Mouse (Mus musculus) CH12.LX (cell line): ENCODE results near the gene Mrtfb. TPM values are rescaled to one million over a fixed set of nuclear protein-coding genes. Genes with fewer than 3 reads are reported as not detected.

Source experiments
- DNase-seq: peaks from one replicate; pipeline ENCODE4 v3.0.0-alpha.2; 2013; ENCODE audit errors: extremely low read depth
- H3K27ac ChIP-seq: 2 replicates; pipeline ENCODE4 v1.5.1; 2012; ENCODE audit warnings: low read depth, mild to moderate bottlenecking, control low read depth, moderate library complexity; ENCODE audit not compliant: insufficient read depth
- H3K27me3 ChIP-seq: replicated peaks from 2 replicates; pipeline ENCODE3; 2012; ENCODE audit warnings: inconsistent platforms
- H3K36me3 ChIP-seq, 2 experiments: replicated peaks in 1 of 2; 2 replicates each; pipeline versions ENCODE3 to v1.6.1; 2012; ENCODE audit warnings: inconsistent platforms in 1 of 2, low read length in 1 of 2, mild to moderate bottlenecking in 1 of 2, mixed read lengths in 1 of 2, moderate library complexity in 1 of 2; ENCODE audit not compliant: control insufficient read depth in 1 of 2, insufficient read depth in 1 of 2
- H3K4me1 ChIP-seq, 2 experiments: 2 replicates each; pipeline ENCODE4 v1.6.1; 2012; ENCODE audit warnings: inconsistent platforms in 1 of 2, moderate library complexity in 1 of 2; ENCODE audit not compliant: insufficient read depth in 2 of 2, control insufficient read depth in 1 of 2
- H3K4me2 ChIP-seq: 2 replicates; pipeline ENCODE4 v1.6.1; 2012; ENCODE audit warnings: low read depth, mild to moderate bottlenecking, control low read depth; ENCODE audit not compliant: poor library complexity, insufficient read depth, severe bottlenecking
- H3K4me3 ChIP-seq, 3 experiments: fragments of 150-350 bp in 1 of 3; sonication (generic) in 1 of 3; replicated peaks in 1 of 3; 2 replicates each; pipeline versions ENCODE3 to v1.5.1; 2011 to 2012; ENCODE audit warnings: low read depth in 2 of 3, low read length in 2 of 3, mild to moderate bottlenecking in 2 of 3, moderate library complexity in 2 of 3, control low read depth in 1 of 3, improper control_type of control experiment in 1 of 3, inconsistent platforms in 1 of 3, mixed read lengths in 1 of 3; ENCODE audit not compliant: poor library complexity in 1 of 3
- H3K79me2 ChIP-seq: replicated peaks from 2 replicates; pipeline ENCODE4 v1.6.1; 2012; ENCODE audit warnings: mild to moderate bottlenecking, moderate library complexity; ENCODE audit not compliant: control insufficient read depth, poor library complexity, insufficient read depth, severe bottlenecking; ENCODE audit errors: extremely low read depth
- H3K9ac ChIP-seq: 2 replicates; pipeline ENCODE4 v1.6.1; 2012; ENCODE audit warnings: low read depth, mild to moderate bottlenecking, control low read depth, moderate library complexity; ENCODE audit not compliant: insufficient read depth
- H3K9me3 ChIP-seq: replicated peaks from 2 replicates; pipeline ENCODE3; 2012; ENCODE audit warnings: low read length, inconsistent platforms, mixed read lengths
- BHLHE40 ChIP-seq: IDR thresholded peaks from 2 replicates; pipeline ENCODE4 v1.6.1; 2011; ENCODE audit warnings: mild to moderate bottlenecking, low read depth, low read length, improper control_type of control experiment
- CHD1 ChIP-seq: IDR thresholded peaks from 2 replicates; pipeline ENCODE4 v1.6.1; 2012; ENCODE audit warnings: low read depth, low read length, improper control_type of control experiment, inconsistent platforms
- CHD2 ChIP-seq: IDR thresholded peaks from 2 replicates; pipeline ENCODE4 v1.6.1; 2011; ENCODE audit warnings: low read length, improper control_type of control experiment
- CTCF ChIP-seq, 2 experiments: IDR thresholded peaks in 1 of 2; conservative IDR thresholded peaks in 1 of 2; 2 replicates each; pipeline ENCODE4 v1.5.1; 2011 to 2012; ENCODE audit warnings: low read depth in 2 of 2, low read length in 2 of 2, improper control_type of control experiment in 1 of 2, inconsistent platforms in 1 of 2, mild to moderate bottlenecking in 1 of 2, moderate library complexity in 1 of 2
- E2F4 ChIP-seq: IDR thresholded peaks from 2 replicates; pipeline ENCODE4 v1.6.1; 2011; ENCODE audit warnings: low read depth, low read length, improper control_type of control experiment; ENCODE audit not compliant: insufficient replicate concordance
- ELF1 ChIP-seq: IDR thresholded peaks from 2 replicates; pipeline ENCODE4 v1.6.1; 2014; ENCODE audit warnings: low read depth, mild to moderate bottlenecking, inconsistent platforms, low read length, improper control_type of control experiment
- GABPA ChIP-seq: IDR thresholded peaks from 2 replicates; pipeline ENCODE4 v1.6.1; 2012; ENCODE audit warnings: low read depth, low read length, improper control_type of control experiment, inconsistent platforms; ENCODE audit not compliant: insufficient replicate concordance
- HCFC1 ChIP-seq: IDR thresholded peaks from 2 replicates; pipeline ENCODE4 v1.6.1; 2012; ENCODE audit warnings: low read depth, mild to moderate bottlenecking, inconsistent platforms, low read length, improper control_type of control experiment
- IRF4 ChIP-seq: IDR thresholded peaks from 2 replicates; pipeline ENCODE4 v1.6.1; 2014; ENCODE audit warnings: low read depth, mild to moderate bottlenecking, inconsistent platforms, low read length, improper control_type of control experiment
- JUN ChIP-seq: IDR thresholded peaks from 2 replicates; pipeline ENCODE4 v1.6.1; 2011; ENCODE audit warnings: low read depth, mild to moderate bottlenecking, low read length, improper control_type of control experiment, moderate library complexity; ENCODE audit not compliant: insufficient read depth
- KAT2A ChIP-seq: IDR thresholded peaks from 2 replicates; pipeline ENCODE4 v1.6.1; 2012; ENCODE audit warnings: low read length, improper control_type of control experiment, inconsistent platforms; ENCODE audit not compliant: insufficient replicate concordance
- MAFK ChIP-seq: IDR thresholded peaks from 2 replicates; pipeline ENCODE4 v1.6.1; 2011; ENCODE audit warnings: low read length, improper control_type of control experiment; ENCODE audit not compliant: insufficient replicate concordance
- MAZ ChIP-seq: IDR thresholded peaks from 2 replicates; pipeline ENCODE4 v1.6.1; 2012; ENCODE audit warnings: low read depth, mild to moderate bottlenecking, inconsistent platforms, low read length, improper control_type of control experiment, moderate library complexity
- MYC ChIP-seq: IDR thresholded peaks from 2 replicates; pipeline ENCODE4 v1.6.1; 2011; ENCODE audit warnings: low read depth, mild to moderate bottlenecking, improper control_type of control experiment, low read length
- PAX5 ChIP-seq: IDR thresholded peaks from 2 replicates; pipeline ENCODE4 v1.6.1; 2012; ENCODE audit warnings: low read length, inconsistent platforms, mixed read lengths
- POLR2A ChIP-seq: IDR thresholded peaks from 2 replicates; pipeline ENCODE4 v1.6.1; 2011; ENCODE audit warnings: low read depth, mild to moderate bottlenecking, improper control_type of control experiment, low read length
- RAD21 ChIP-seq: IDR thresholded peaks from 2 replicates; pipeline ENCODE4 v1.6.1; 2011; ENCODE audit warnings: low read depth, mild to moderate bottlenecking, low read length, improper control_type of control experiment, moderate library complexity
- RCOR1 ChIP-seq: conservative IDR thresholded peaks from 2 replicates; pipeline ENCODE4 v1.6.1; 2012; ENCODE audit warnings: low read depth, mild to moderate bottlenecking, inconsistent platforms, low read length, improper control_type of control experiment
- SIN3A ChIP-seq: IDR thresholded peaks from 2 replicates; pipeline ENCODE4 v1.6.1; 2012; ENCODE audit warnings: low read length, improper control_type of control experiment, inconsistent platforms
- SMC3 ChIP-seq: IDR thresholded peaks from 2 replicates; pipeline ENCODE4 v1.6.1; 2011; ENCODE audit warnings: low read depth, low read length, improper control_type of control experiment
- TBP ChIP-seq: conservative IDR thresholded peaks from 2 replicates; pipeline ENCODE4 v1.6.1; 2011; ENCODE audit warnings: low read depth, low read length, improper control_type of control experiment
- TCF12 ChIP-seq: IDR thresholded peaks from 2 replicates; pipeline ENCODE4 v1.6.1; 2014; ENCODE audit warnings: low read depth, mild to moderate bottlenecking, inconsistent platforms, low read length, improper control_type of control experiment
- USF2 ChIP-seq: conservative IDR thresholded peaks from 2 replicates; pipeline ENCODE4 v1.6.1; 2011; ENCODE audit warnings: low read depth, low read length, improper control_type of control experiment
- ZC3H11A ChIP-seq: IDR thresholded peaks from 2 replicates; pipeline ENCODE4 v1.6.1; 2012; ENCODE audit warnings: low read depth, mild to moderate bottlenecking, inconsistent platforms, low read length, improper control_type of control experiment
- ZKSCAN1 ChIP-seq: IDR thresholded peaks from 2 replicates; pipeline ENCODE4 v1.6.1; 2012; ENCODE audit warnings: low read depth, inconsistent platforms, low read length, improper control_type of control experiment, borderline replicate concordance
- ZMIZ1 ChIP-seq: IDR thresholded peaks from 2 replicates; pipeline ENCODE4 v1.6.1; 2012; ENCODE audit warnings: low read depth, mild to moderate bottlenecking, inconsistent platforms, low read length, improper control_type of control experiment
- ZNF384 ChIP-seq: IDR thresholded peaks from 2 replicates; pipeline ENCODE4 v1.6.1; 2012; ENCODE audit warnings: low read depth, low read length, improper control_type of control experiment, inconsistent platforms
- dilution Hi-C: fragments of 300-500 bp; cut with MboI; formaldehyde crosslinking; loops from 2 replicates; pipeline ENCODE4 v1.14.3; 2020; ENCODE audit warnings: low sequenced_read_pairs; ENCODE audit not compliant: extremely low pct_unique_long_range_greater_than_20kb, extremely low pct_ligation_motif_present
- in situ Hi-C: fragments of 300-500 bp; cut with MboI; formaldehyde crosslinking; loops from 3 replicates; pipeline ENCODE4 v1.14.3; 2019; ENCODE audit warnings: low sequenced_read_pairs, low pct_ligation_motif_present, low pct_unique_long_range_greater_than_20kb, mixed read lengths
- polyA plus RNA-seq: library from polyadenylated mRNA; unstranded; fragments of >175 nt; gene quantifications from 2 replicates; pipeline ENCODE4 v1.2.1, GENCODE M21; 2012; ENCODE audit warnings: low read depth; ENCODE audit not compliant: insufficient read length
- total RNA-seq, 2 experiments: library from RNA; depleted of rRNA; stranded (reverse); fragments of 300-350 nt in 1 of 2; fragments of >200 nt in 1 of 2; gene quantifications; 2 replicates each; pipeline ENCODE4 v1.2.3; 2012 to 2014

Mrtfb gene
- total and polyA plus RNA-seq, 3 experiments = 3.2 to 9.4 (median 4.4) TPM

- Histone ChIP-seq H3K4me1 (no peaks in the 10 kb centered on the region), H3K27ac (no peak overlapping the region), H3K4me2 (no peak overlapping the region), H3K27me3 (no peaks in the 10 kb centered on the region), H3K4me3 (no peak overlapping the region), H3K9ac (no peak overlapping the region), H3K9me3 (no peaks in the 10 kb centered on the region), H3K36me3 (peaks cover 0 to 16% of the 10 kb centered on the region in 2 experiments), H3K79me2 (no peaks in the 10 kb centered on the region)
- dilution Hi-C loops (no loop called here), in situ Hi-C loops (no loop called here)
- TF ChIP-seq MAFK (0 out of 2 replicates have a peak, but pooled peaks have one; percentile 35), MAZ (no peak)
- no peak for DNase-seq
These were observed 115.5 kb downstream of the Mrtfb start for GRCm38 (mm10) chr16:13371740-13372287.

- H3K4me3 ChIP-seq = no peak overlapping the region
- dilution Hi-C loops = no loop called here
These were observed 116.7 kb downstream of the Mrtfb start for GRCm38 (mm10) chr16:13372899-13373533.

GRCm38 (mm10) chr16:13376947-13377486 lies 120.7 kb downstream of the Mrtfb start:
- dilution Hi-C loops = no loop called here
- in situ Hi-C loops = no loop called here
- Histone ChIP-seq H3K9ac (no peak overlapping the region), H3K4me3 (no peak overlapping the region), H3K4me1 (no peaks in the 10 kb centered on the region), H3K27me3 (no peaks in the 10 kb centered on the region), H3K9me3 (no peaks in the 10 kb centered on the region), H3K4me2 (no peak overlapping the region), H3K27ac (no peak overlapping the region), H3K79me2 (no peaks in the 10 kb centered on the region), H3K36me3 (peaks cover 0 to 14% of the 10 kb centered on the region in 2 experiments)
- no peak for DNase-seq
- TF ChIP-seq MYC (no peak), SMC3 (no peak), MAFK (no peak), ZMIZ1 (no peak), POLR2A (no peak), ZKSCAN1 (no peak), BHLHE40 (no peak), RCOR1 (no peak), HCFC1 (no peak), PAX5 (no peak), MAZ (no peak), KAT2A (no peak), CTCF (conservative IDR thresholded peaks at IDR 0.05 in 1 of 2, IDR thresholded peaks at IDR 0.05 in 1 of 2; ENCODE audit: low read depth in 2 of 2, low read length in 2 of 2) (no peak), IRF4 (no peak), GABPA (no peak)

More at GRCm38 (mm10) chr16:13372899-13373533, 116.7 kb downstream of the Mrtfb start:
- H3K4me1 ChIP-seq = no peaks in the 10 kb centered on the region
- TF ChIP-seq PAX5 (no peak), USF2 (no peak), JUN (no peak), IRF4 (no peak), E2F4 (no peak), ELF1 (no peak), HCFC1 (no peak), TBP (no peak), ZC3H11A (no peak), ZNF384 (no peak), SIN3A (no peak), CHD2 (no peak), POLR2A (no peak), RCOR1 (no peak), TCF12 (no peak), CHD1 (no peak), RAD21 (no peak)
- in situ Hi-C loops = no loop called here
- peaks cover 0 to 14% of the 10 kb centered on the region in 2 experiments for H3K36me3 ChIP-seq
- H3K9me3 ChIP-seq = no peaks in the 10 kb centered on the region
- no peak overlapping the region for H3K27ac ChIP-seq
- H3K27me3 ChIP-seq = no peaks in the 10 kb centered on the region
- no peak overlapping the region for H3K9ac ChIP-seq
- no peaks in the 10 kb centered on the region for H3K79me2 ChIP-seq
- DNase-seq = no peak
- H3K4me2 ChIP-seq = no peak overlapping the region
